Mouse (Mus musculus): Measurements from ENCODE around the gene Ccdc51. TPM values are rescaled to one million over a fixed set of nuclear protein-coding genes. Genes with fewer than 3 reads are reported as not detected.

The Ccdc51 gene
- polyA plus RNA-seq, 1 experiment, result 12.4 TPM

DNA sequence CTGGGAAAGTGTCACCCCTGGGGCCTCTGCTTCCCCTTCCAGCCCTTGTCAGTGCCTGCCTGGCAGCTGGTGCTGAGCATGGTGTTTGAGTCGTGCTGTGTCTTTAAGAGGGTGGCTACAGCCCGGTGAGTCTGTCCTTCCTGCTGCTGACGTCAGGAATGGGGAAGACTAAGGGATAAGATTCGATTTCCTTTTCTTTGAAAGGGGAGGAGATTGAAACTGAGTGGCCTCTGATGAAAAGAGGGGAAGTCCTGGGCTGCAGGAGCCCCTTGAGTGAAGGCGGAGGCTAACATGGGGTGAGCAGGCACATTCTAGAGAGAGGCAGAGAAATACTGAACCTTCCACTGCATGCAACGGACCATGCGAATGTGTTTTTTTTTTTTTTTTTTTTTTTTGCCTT is 27.6 kb upstream of the Ccdc51 start:
- no peaks in the 10 kb centered on the region for H3K27me3 ChIP-seq (ENCODE audit: control insufficient read depth, insufficient read depth, insufficient read length)
- TF ChIP-seq MAX (IDR thresholded peaks at IDR 0.05) (no peak), CTCF (IDR thresholded peaks at IDR 0.05; ENCODE audit: control insufficient read depth, insufficient read depth, insufficient read length) (no peak), MYOG (IDR thresholded peaks at IDR 0.05; ENCODE audit: control insufficient read depth, extremely low read depth, insufficient read length) (no peak), MYOD1 (IDR thresholded peaks at IDR 0.05; ENCODE audit: control insufficient read depth, insufficient read length, low read depth) (no peak), CEBPB (IDR thresholded peaks at IDR 0.05; ENCODE audit: low read depth) (no peak), FOSL1 (IDR thresholded peaks at IDR 0.05; ENCODE audit: insufficient read depth, low read length, poor library complexity, severe bottlenecking) (no peak), USF1 (IDR thresholded peaks at IDR 0.05; ENCODE audit: low read depth) (no peak)
- H3K79me3 ChIP-seq (ENCODE audit: low read depth), result no peaks in the 10 kb centered on the region
- H3ac ChIP-seq (ENCODE audit: control insufficient read depth, insufficient read length, low read depth), result no peak overlapping the region
- H3K36me3 ChIP-seq (ENCODE audit: control insufficient read depth, insufficient read depth), result peaks cover 18% of the 10 kb centered on the region
- H3K79me2 ChIP-seq (ENCODE audit: control insufficient read depth, insufficient read depth), result peaks cover 7% of the 10 kb centered on the region
- no peak overlapping the region for H3K4me3 ChIP-seq (ENCODE audit: insufficient read depth, poor library complexity, severe bottlenecking)

DNA sequence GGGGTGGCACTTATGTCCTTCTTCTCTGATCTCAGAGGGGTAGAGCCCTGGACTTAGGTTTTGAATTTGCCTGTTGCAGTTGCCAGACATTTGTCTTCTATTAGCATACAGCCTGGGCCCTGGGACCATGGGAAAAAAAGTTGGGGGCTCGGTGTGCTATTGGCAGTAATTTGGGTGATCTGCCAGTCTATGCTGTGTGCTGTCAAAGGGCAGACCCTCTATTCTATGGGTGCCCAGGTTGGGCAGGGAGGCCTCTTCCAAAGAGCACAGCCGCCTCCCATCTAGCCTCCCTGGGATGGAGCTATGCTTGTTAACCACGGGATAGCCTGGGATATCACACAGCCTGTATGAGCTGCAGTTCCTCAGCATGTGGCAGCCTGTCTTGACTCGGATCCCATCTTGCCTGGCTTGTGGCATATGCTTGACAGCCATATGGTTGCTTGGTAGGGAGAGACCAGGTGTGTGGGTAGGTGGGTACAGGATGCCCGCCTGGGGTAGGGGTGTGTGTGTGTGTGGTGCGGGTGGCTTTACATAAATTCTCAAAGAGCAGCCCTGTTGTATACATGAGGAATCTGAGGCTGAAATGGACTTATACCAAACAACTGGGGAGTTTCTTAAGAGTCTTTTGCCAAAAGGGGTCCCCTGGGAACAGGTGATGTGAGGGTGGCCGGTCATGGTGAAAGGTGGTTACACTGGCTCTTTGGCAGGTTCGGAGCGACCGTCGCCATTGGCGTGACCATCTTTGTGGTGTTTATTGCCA is 26.8 kb upstream of the Ccdc51 start:
- no peak overlapping the region for H3K4me3 ChIP-seq (ENCODE audit: insufficient read depth, poor library complexity, severe bottlenecking)
- peaks cover 18% of the 10 kb centered on the region for H3K36me3 ChIP-seq (ENCODE audit: control insufficient read depth, insufficient read depth)

DNA sequence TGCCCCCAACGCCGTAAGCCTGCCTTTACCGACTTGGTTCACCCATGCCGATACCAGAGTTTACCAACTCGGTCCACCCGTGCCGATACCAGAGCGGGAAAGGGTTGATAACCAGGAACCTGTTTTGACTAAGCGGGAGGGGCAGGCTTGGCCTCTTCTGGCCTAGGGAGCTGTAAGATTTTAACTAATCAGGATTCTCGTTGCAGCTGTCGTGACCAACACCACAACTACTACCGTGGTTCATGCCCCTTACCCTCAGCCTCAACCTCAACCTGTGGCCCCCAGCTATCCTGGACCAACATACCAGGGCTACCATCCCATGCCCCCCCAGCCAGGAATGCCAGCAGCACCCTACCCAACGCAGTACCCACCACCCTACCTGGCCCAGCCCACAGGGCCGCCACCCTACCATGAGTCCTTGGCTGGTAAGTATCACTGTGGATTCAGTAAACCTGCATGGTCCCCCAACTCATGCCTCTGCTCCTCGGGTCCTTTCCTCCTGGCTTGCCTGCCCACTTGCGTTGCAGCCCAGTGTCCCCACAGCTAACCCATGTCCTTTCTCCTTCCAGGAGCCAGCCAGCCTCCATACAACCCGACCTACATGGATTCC is 26.1 kb upstream of the Ccdc51 start:
- Histone ChIP-seq H3K79me3 (ENCODE audit: low read depth) (no peaks in the 10 kb centered on the region), H3K36me3 (ENCODE audit: control insufficient read depth, insufficient read depth) (peaks cover 18% of the 10 kb centered on the region), H3K4me3 (ENCODE audit: insufficient read depth, poor library complexity, severe bottlenecking) (no peak overlapping the region), H3ac (ENCODE audit: control insufficient read depth, insufficient read length, low read depth) (no peak overlapping the region), H3K79me2 (ENCODE audit: control insufficient read depth, insufficient read depth) (peaks cover 7% of the 10 kb centered on the region), H3K27me3 (ENCODE audit: control insufficient read depth, insufficient read depth, insufficient read length) (no peaks in the 10 kb centered on the region)
- TF ChIP-seq USF1 (IDR thresholded peaks at IDR 0.05; ENCODE audit: low read depth) (no peak), CTCF (IDR thresholded peaks at IDR 0.05; ENCODE audit: control insufficient read depth, insufficient read depth, insufficient read length) (no peak), MYOG (IDR thresholded peaks at IDR 0.05; ENCODE audit: control insufficient read depth, extremely low read depth, insufficient read length) (no peak), CEBPB (IDR thresholded peaks at IDR 0.05; ENCODE audit: low read depth) (no peak), MYOD1 (IDR thresholded peaks at IDR 0.05; ENCODE audit: control insufficient read depth, insufficient read length, low read depth) (no peak), FOSL1 (IDR thresholded peaks at IDR 0.05; ENCODE audit: insufficient read depth, low read length, poor library complexity, severe bottlenecking) (no peak), MAX (IDR thresholded peaks at IDR 0.05) (no peak)

More for the DNA sequence above, 26.8 kb upstream of the Ccdc51 start:
- TF ChIP-seq CTCF (IDR thresholded peaks at IDR 0.05; ENCODE audit: control insufficient read depth, insufficient read depth, insufficient read length) (no peak), USF1 (IDR thresholded peaks at IDR 0.05; ENCODE audit: low read depth) (no peak), FOSL1 (IDR thresholded peaks at IDR 0.05; ENCODE audit: insufficient read depth, low read length, poor library complexity, severe bottlenecking) (no peak), MYOD1 (IDR thresholded peaks at IDR 0.05; ENCODE audit: control insufficient read depth, insufficient read length, low read depth) (no peak), MYOG (IDR thresholded peaks at IDR 0.05; ENCODE audit: control insufficient read depth, extremely low read depth, insufficient read length) (no peak), MAX (IDR thresholded peaks at IDR 0.05) (no peak), CEBPB (IDR thresholded peaks at IDR 0.05; ENCODE audit: low read depth) (no peak)
- Histone ChIP-seq H3ac (ENCODE audit: control insufficient read depth, insufficient read length, low read depth) (no peak overlapping the region), H3K79me2 (ENCODE audit: control insufficient read depth, insufficient read depth) (peaks cover 7% of the 10 kb centered on the region), H3K79me3 (ENCODE audit: low read depth) (no peaks in the 10 kb centered on the region), H3K27me3 (ENCODE audit: control insufficient read depth, insufficient read depth, insufficient read length) (no peaks in the 10 kb centered on the region)

DNA sequence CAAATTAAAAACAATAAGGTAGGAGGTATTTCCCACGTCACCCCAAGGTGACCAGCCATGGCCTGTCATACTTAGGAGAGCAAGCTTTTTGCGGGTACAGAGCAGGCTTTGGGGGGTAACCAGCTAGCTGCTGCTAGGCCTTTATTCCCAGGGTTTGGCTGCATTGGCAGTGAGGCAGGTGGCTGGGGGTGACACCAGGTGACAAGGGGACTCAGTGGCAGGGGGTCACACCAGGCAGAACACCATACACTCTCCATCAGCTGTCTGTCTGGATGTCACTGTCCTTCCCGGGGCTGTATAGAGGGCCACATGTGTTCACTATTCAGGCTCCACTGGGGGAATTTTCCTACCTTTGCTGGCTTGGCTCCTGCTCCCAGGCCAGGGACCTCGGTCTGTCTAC is 25.4 kb upstream of the Ccdc51 start:
- no peak overlapping the region for H3K4me3 ChIP-seq (ENCODE audit: insufficient read depth, poor library complexity, severe bottlenecking)
- H3K36me3 ChIP-seq (ENCODE audit: control insufficient read depth, insufficient read depth), result peaks cover 18% of the 10 kb centered on the region
- no peak overlapping the region for H3ac ChIP-seq (ENCODE audit: control insufficient read depth, insufficient read length, low read depth)
- H3K79me3 ChIP-seq (ENCODE audit: low read depth), result no peaks in the 10 kb centered on the region
- peaks cover 7% of the 10 kb centered on the region for H3K79me2 ChIP-seq (ENCODE audit: control insufficient read depth, insufficient read depth)
- TF ChIP-seq CEBPB (IDR thresholded peaks at IDR 0.05; ENCODE audit: low read depth) (no peak), MYOG (IDR thresholded peaks at IDR 0.05; ENCODE audit: control insufficient read depth, extremely low read depth, insufficient read length) (no peak), FOSL1 (IDR thresholded peaks at IDR 0.05; ENCODE audit: insufficient read depth, low read length, poor library complexity, severe bottlenecking) (no peak), MYOD1 (IDR thresholded peaks at IDR 0.05; ENCODE audit: control insufficient read depth, insufficient read length, low read depth) (no peak), USF1 (IDR thresholded peaks at IDR 0.05; ENCODE audit: low read depth) (no peak), MAX (IDR thresholded peaks at IDR 0.05) (no peak), CTCF (IDR thresholded peaks at IDR 0.05; ENCODE audit: control insufficient read depth, insufficient read depth, insufficient read length) (no peak)
- no peaks in the 10 kb centered on the region for H3K27me3 ChIP-seq (ENCODE audit: control insufficient read depth, insufficient read depth, insufficient read length)

DNA sequence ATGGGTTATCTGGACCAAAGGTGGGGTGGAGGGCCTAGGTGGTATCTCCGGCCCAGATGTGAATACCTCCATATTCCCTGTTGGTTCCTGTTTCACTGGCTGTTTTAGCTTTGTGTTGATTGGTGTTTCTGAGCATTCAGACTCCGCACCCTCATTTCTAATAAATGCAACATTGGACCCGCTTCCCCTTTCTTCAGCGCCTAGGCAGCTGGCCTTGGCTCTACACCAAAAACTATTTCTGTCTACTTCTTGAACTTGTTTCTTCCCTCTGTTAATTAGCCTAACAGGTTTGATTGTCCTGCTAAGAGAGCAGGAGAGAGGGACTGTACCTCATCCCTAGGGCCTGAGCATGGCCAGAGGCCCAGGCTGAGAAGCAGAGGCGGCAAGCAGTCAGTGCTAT is 24.8 kb upstream of the Ccdc51 start:
- H3K27me3 ChIP-seq (ENCODE audit: control insufficient read depth, insufficient read depth, insufficient read length), result no peaks in the 10 kb centered on the region
- H3ac ChIP-seq (ENCODE audit: control insufficient read depth, insufficient read length, low read depth), result no peak overlapping the region
- no peak overlapping the region for H3K4me3 ChIP-seq (ENCODE audit: insufficient read depth, poor library complexity, severe bottlenecking)
- H3K36me3 ChIP-seq (ENCODE audit: control insufficient read depth, insufficient read depth), result peaks cover 24% of the 10 kb centered on the region
- no peaks in the 10 kb centered on the region for H3K79me3 ChIP-seq (ENCODE audit: low read depth)
- no peak for TF ChIP-seq MAX (IDR thresholded peaks at IDR 0.05)
- TF ChIP-seq USF1 (IDR thresholded peaks at IDR 0.05; ENCODE audit: low read depth), result no peak
- TF ChIP-seq CTCF (IDR thresholded peaks at IDR 0.05; ENCODE audit: control insufficient read depth, insufficient read depth, insufficient read length), result no peak
- TF ChIP-seq CEBPB (IDR thresholded peaks at IDR 0.05; ENCODE audit: low read depth), result no peak
- no peak for TF ChIP-seq MYOD1 (IDR thresholded peaks at IDR 0.05; ENCODE audit: control insufficient read depth, insufficient read length, low read depth)
- TF ChIP-seq FOSL1 (IDR thresholded peaks at IDR 0.05; ENCODE audit: insufficient read depth, low read length, poor library complexity, severe bottlenecking), result no peak
- no peak for TF ChIP-seq MYOG (IDR thresholded peaks at IDR 0.05; ENCODE audit: control insufficient read depth, extremely low read depth, insufficient read length)
- peaks cover 7% of the 10 kb centered on the region for H3K79me2 ChIP-seq (ENCODE audit: control insufficient read depth, insufficient read depth)
